ENCODE assay signal across 12 mouse cellular contexts in the genomic region with DNA sequence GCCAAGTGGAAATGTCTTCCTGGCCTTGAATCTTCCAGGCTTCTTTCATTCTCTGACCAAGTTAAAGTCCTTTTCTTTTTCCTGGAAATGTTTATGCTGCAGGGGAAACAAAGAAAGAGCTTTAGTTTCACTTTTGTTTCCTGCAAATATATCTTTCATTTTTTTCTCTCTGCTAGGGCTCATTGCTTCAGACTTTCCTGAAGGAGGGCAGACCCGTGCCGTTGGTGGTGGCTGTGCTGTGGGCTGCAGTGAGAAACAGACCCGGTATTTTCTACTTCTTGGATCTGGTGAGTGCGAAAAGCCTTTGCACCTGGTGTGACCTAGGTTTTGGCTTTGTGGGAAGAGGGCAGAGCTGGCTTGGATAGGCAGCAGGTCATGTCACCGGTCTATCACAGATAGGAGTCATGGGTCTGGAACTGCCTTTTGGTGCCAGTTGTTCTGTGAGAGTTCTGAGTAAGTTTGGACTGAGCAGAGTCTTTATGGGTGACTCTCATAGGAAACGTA. TPM values are rescaled to one million over a fixed set of nuclear protein-coding genes. Genes with fewer than 3 reads are reported as not detected.
DNase-seq lines count a peak whose midpoint lies in the region; ATAC-seq and TF ChIP-seq lines count a peak whose summit lies in the region.
"Had no signal": no experiment of that assay in that cellular context is flagged by ENCODE, and none has a peak within 500 bp of the region (broad histone marks: within the 10 kb centered on the region; RNA-seq: fewer than 3 reads in every experiment).

No protein-coding gene starts in this region.

- no peak for TF ChIP-seq CTCF in thymus, adult 2 months (IDR thresholded peaks at IDR 0.05; ENCODE audit: borderline replicate concordance, control insufficient read depth, extremely low read depth, insufficient read depth, low read length, poor library complexity)
- no peak for TF ChIP-seq CTCF in liver, postnatal 0 days (IDR thresholded peaks at IDR 0.05; ENCODE audit: low read depth)

- peaks cover 3% of the 10 kb centered on the region; the same call in 1 of the 2 replicates for H3K36me3 ChIP-seq in thymus, adult 2 months (ENCODE audit: control insufficient read depth, insufficient read depth, low read length)
- H3K36me3 ChIP-seq in liver, postnatal 0 days (replicated peaks; ENCODE audit: insufficient read depth, low read length), result no peaks in the 10 kb centered on the region
- no peaks in the 10 kb centered on the region for H3K36me3 ChIP-seq in midbrain, embryonic 11.5 days (ENCODE audit: control insufficient read depth, insufficient read depth, low read length)
- H3K36me3 ChIP-seq: limb, embryonic 15.5 days had no signal

- peak overlapping the region; percentile 99 for H3K27ac ChIP-seq in thymus, adult 2 months (ENCODE audit: control insufficient read depth, insufficient read depth, low read length)
- peak overlapping the region; percentile 98 for H3K27ac ChIP-seq in liver, postnatal 0 days (ENCODE audit: low read depth)
- H3K27ac ChIP-seq in midbrain, embryonic 11.5 days (ENCODE audit: low read depth, low read length), result no peak overlapping the region
- H3K27ac ChIP-seq: limb, embryonic 15.5 days had no signal

- H3K4me3 ChIP-seq in thymus, adult 2 months (ENCODE audit: control insufficient read depth, insufficient read depth, low read length), result peak overlapping the region; percentile 77
- H3K4me3 ChIP-seq in liver, postnatal 0 days (ENCODE audit: low read depth, low read length), result peak overlapping the region; percentile 46
- H3K4me3 ChIP-seq in midbrain, embryonic 11.5 days (ENCODE audit: low read depth, low read length), result no peak overlapping the region
- H3K4me3 ChIP-seq: limb, embryonic 15.5 days had no signal

- peak; percentile 90 for DNase-seq in heart, adult 11 months
- DNase-seq in heart, adult 9 months (ENCODE audit: low spot score in 2 of 2), result no peak
- DNase-seq in thymus, adult 2 months, result peak; percentile 43
- DNase-seq in thymus, postnatal 10 days (ENCODE audit: low spot score in 2 of 2), result no peak
- no peak for DNase-seq in liver, postnatal 0 days
- DNase-seq in left cerebral cortex, postnatal 10 days (ENCODE audit: extremely low spot score in 1 of 2, low spot score in 2 of 2), result no peak
- no peak for DNase-seq in midbrain, embryonic 11.5 days (ENCODE audit: low spot score, missing footprints)
- DNase-seq in cerebellum, postnatal 10 days, result no peak
- DNase-seq: adrenal gland, postnatal 10 days; gastrocnemius, postnatal 14 days; kidney, postnatal 14 days had no signal

- ATAC-seq in liver, postnatal 0 days, result no peak
- ATAC-seq in midbrain, embryonic 11.5 days (ENCODE audit: low FRiP score), result no peak

- no peak for TF ChIP-seq EP300 in liver, postnatal 0 days (IDR thresholded peaks at IDR 0.05; ENCODE audit: low read depth)

- no peak; the same call in 1 of the 2 replicates for TF ChIP-seq POLR2A in thymus, adult 2 months (IDR thresholded peaks at IDR 0.05; ENCODE audit: control insufficient read depth, extremely low read depth, insufficient read depth, low read length, poor library complexity)

- WGBS in thymus, adult 2 months, result under 1% methylated on average over 6 of the region's 6 CpGs
- 36% methylated on average over 6 of the region's 6 CpGs for WGBS in liver, postnatal 0 days (ENCODE audit: insufficient replicate concordance)
- WGBS in midbrain, embryonic 11.5 days, result 83% methylated on average over 6 of the region's 6 CpGs

- H3K4me1 ChIP-seq in thymus, adult 2 months (replicated peaks; ENCODE audit: control insufficient read depth, insufficient read depth, low read length), result peaks cover 14% of the 10 kb centered on the region
- H3K4me1 ChIP-seq in liver, postnatal 0 days (ENCODE audit: insufficient read depth), result peaks cover 65% of the 10 kb centered on the region
- H3K4me1 ChIP-seq in midbrain, embryonic 11.5 days (ENCODE audit: control insufficient read depth, insufficient read depth, low read length), result no peaks in the 10 kb centered on the region; the same call in 1 of the 2 replicates

- H3K27me3 ChIP-seq in thymus, adult 2 months (ENCODE audit: control insufficient read depth, insufficient read depth, low read length), result no peaks in the 10 kb centered on the region
- H3K27me3 ChIP-seq in liver, postnatal 0 days (ENCODE audit: insufficient read depth, low read length), result no peaks in the 10 kb centered on the region
- H3K27me3 ChIP-seq in midbrain, embryonic 11.5 days (ENCODE audit: control insufficient read depth, insufficient read depth, low read length), result no peaks in the 10 kb centered on the region
- H3K27me3 ChIP-seq: limb, embryonic 15.5 days had no signal

- H3K9me3 ChIP-seq in liver, postnatal 0 days (ENCODE audit: low read length), result no peaks in the 10 kb centered on the region
- H3K9me3 ChIP-seq in midbrain, embryonic 11.5 days (ENCODE audit: control insufficient read depth, low read length), result no peaks in the 10 kb centered on the region
- H3K9me3 ChIP-seq: limb, embryonic 15.5 days had no signal

- intact Hi-C loops in left cerebral cortex, postnatal 10 days (cut with DNase I), result no loop called here

- peak overlapping the region; percentile 76 for H3K4me2 ChIP-seq in liver, postnatal 0 days (ENCODE audit: low read depth, low read length)
- no peak overlapping the region for H3K4me2 ChIP-seq in midbrain, embryonic 11.5 days
- H3K4me2 ChIP-seq: limb, embryonic 15.5 days had no signal

- peak overlapping the region; percentile 72 for H3K9ac ChIP-seq in liver, postnatal 0 days (replicated peaks)
- H3K9ac ChIP-seq in midbrain, embryonic 11.5 days (ENCODE audit: low read length), result no peak overlapping the region
- H3K9ac ChIP-seq: limb, embryonic 15.5 days had no signal

RNA-seq across cellular contexts. Expression of a gene that starts 10.5 kb away (rescaled TPM):
- polyA plus RNA-seq in thymus, adult 2 months (2012; rRNA removed), result 37.5 and 45.3 TPM in 2 replicates
- 29.7 and 29.8 TPM in 2 replicates for polyA plus RNA-seq in liver, postnatal 0 days (2015; fragmentation: Nextera tagmentation; extraction: Ambion mirVana)
- total RNA-seq in left cerebral cortex, postnatal 10 days (2021), result under 1 TPM; 0.45 to 0.61 TPM
- polyA plus RNA-seq in midbrain, embryonic 11.5 days (2014; fragmentation: Nextera tagmentation; extraction: Ambion mirVana), result 0.40 and 0.41 TPM in 2 replicates

RNA-seq across cellular contexts. Expression of a gene that starts 22.9 kb away (rescaled TPM):
- polyA plus RNA-seq in thymus, adult 2 months (2012; rRNA removed), result 26.0 and 29.1 TPM in 2 replicates
- polyA plus RNA-seq in liver, postnatal 0 days (2015; fragmentation: Nextera tagmentation; extraction: Ambion mirVana), result 5.1 and 7.1 TPM in 2 replicates
- not detected for total RNA-seq in left cerebral cortex, postnatal 10 days (2021)
- not detected in 2 replicates for polyA plus RNA-seq in midbrain, embryonic 11.5 days (2014; fragmentation: Nextera tagmentation; extraction: Ambion mirVana)
- total RNA-seq: gastrocnemius, postnatal 14 days had no signal

RNA-seq across cellular contexts. Expression of a gene that starts 27.8 kb away (rescaled TPM):
- 0.19 TPM in 1 of 2 replicates, not detected in the other for polyA plus RNA-seq in thymus, adult 2 months (2012; rRNA removed)
- not detected in 2 replicates for polyA plus RNA-seq in liver, postnatal 0 days (2015; fragmentation: Nextera tagmentation; extraction: Ambion mirVana)
- total RNA-seq in left cerebral cortex, postnatal 10 days (2021), result not detected
- polyA plus RNA-seq in midbrain, embryonic 11.5 days (2014; fragmentation: Nextera tagmentation; extraction: Ambion mirVana), result not detected in 2 replicates
- polyA plus RNA-seq: limb, embryonic 15.5 days had no signal

RNA-seq across cellular contexts. Expression of a gene that starts 35.9 kb away (rescaled TPM):
- 4.0 and 4.1 TPM in 2 replicates for polyA plus RNA-seq in thymus, adult 2 months (2012; rRNA removed)
- 1.2 and 1.4 TPM in 2 replicates for polyA plus RNA-seq in liver, postnatal 0 days (2015; fragmentation: Nextera tagmentation; extraction: Ambion mirVana)
- 1 to 10 TPM in 1 of 2 experiments, under 1 TPM in 1; 0.85 to 1.2 TPM for total RNA-seq in left cerebral cortex, postnatal 10 days (2021)
- polyA plus RNA-seq in midbrain, embryonic 11.5 days (2014; fragmentation: Nextera tagmentation; extraction: Ambion mirVana), result 0.26 and 0.47 TPM in 2 replicates

RNA-seq across cellular contexts. Expression of a gene that starts 55.2 kb away (rescaled TPM):
- not detected in 2 replicates for polyA plus RNA-seq in thymus, adult 2 months (2012; rRNA removed)
- polyA plus RNA-seq in liver, postnatal 0 days (2015; fragmentation: Nextera tagmentation; extraction: Ambion mirVana), result not detected in 2 replicates
- total RNA-seq in left cerebral cortex, postnatal 10 days (2021), result not detected
- not detected in 2 replicates for polyA plus RNA-seq in midbrain, embryonic 11.5 days (2014; fragmentation: Nextera tagmentation; extraction: Ambion mirVana)
- total RNA-seq: adrenal gland, postnatal 10 days; gastrocnemius, postnatal 14 days had no signal
- polyA plus RNA-seq: limb, embryonic 15.5 days had no signal

Comparison
In these comparisons a context has a peak if more than half of its experiments do, and no peak if none do; other contexts are left out.
1. DNase-seq: peak in heart, adult 11 months (single experiment) and thymus, adult 2 months (single experiment); none in heart, adult 9 months (0 of 2), thymus, postnatal 10 days (0 of 2), liver, postnatal 0 days (single experiment), left cerebral cortex, postnatal 10 days (0 of 2), midbrain, embryonic 11.5 days (single experiment) and cerebellum, postnatal 10 days (0 of 2).
2. RNA of a gene that starts 10.5 kb away (polyA plus RNA-seq): 37.5 to 45.3 TPM in thymus, adult 2 months and 29.7 to 29.8 TPM in liver, postnatal 0 days; 0.40 to 0.41 TPM in midbrain, embryonic 11.5 days; every median in the first group is over 10 times any median in the second.